Mouse (Mus musculus) hindbrain, embryonic 11.5 days (tissue): ENCODE results near the gene Ipcef1. TPM values are rescaled to one million over a fixed set of nuclear protein-coding genes. Genes with fewer than 3 reads are reported as not detected.

Experiments
- ATAC-seq: fragments of 200-750 bp; cut with Nextera tagmentation; 2 replicates; pipeline ENCODE4 v1.8.0; 2017; ENCODE audit warnings: mild to moderate bottlenecking, moderate TSS enrichment, moderate library complexity; ENCODE audit not compliant: low FRiP score
- DNase-seq: peaks from one replicate; pipeline ENCODE4 v3.0.0-alpha.2; 2015; ENCODE audit warnings: low spot score
- H3K27ac ChIP-seq: fragments of 300-500 bp; sonication (generic); 2 replicates; pipeline ENCODE4 v1.5.1; 2014; ENCODE audit warnings: mild to moderate bottlenecking, low read depth, low read length
- H3K27me3 ChIP-seq: fragments of 300-500 bp; sonication (generic); 2 replicates; pipeline ENCODE4 v1.6.1; 2014; ENCODE audit warnings: mild to moderate bottlenecking, low read length, moderate library complexity, mixed read lengths; ENCODE audit not compliant: control insufficient read depth, insufficient read depth
- H3K36me3 ChIP-seq: fragments of 300-500 bp; sonication (generic); 2 replicates; pipeline ENCODE4 v1.6.1; 2014; ENCODE audit warnings: mild to moderate bottlenecking, low read length, moderate library complexity, mixed read lengths; ENCODE audit not compliant: control insufficient read depth, insufficient read depth
- H3K4me1 ChIP-seq: fragments of 300-500 bp; sonication (generic); replicated peaks from 2 replicates; pipeline ENCODE4 v1.6.1; 2014; ENCODE audit warnings: low read length, mixed read lengths; ENCODE audit not compliant: control insufficient read depth, insufficient read depth
- H3K4me2 ChIP-seq: fragments of 300-500 bp; sonication (generic); replicated peaks from 2 replicates; pipeline ENCODE4 v1.6.1; 2014; ENCODE audit warnings: mild to moderate bottlenecking, low read depth, low read length
- H3K4me3 ChIP-seq: fragments of 300-500 bp; sonication (generic); 2 replicates; pipeline ENCODE4 v1.5.1; 2014; ENCODE audit warnings: low read depth, low read length
- H3K9ac ChIP-seq: fragments of 300-500 bp; sonication (generic); 2 replicates; pipeline ENCODE4 v1.6.1; 2014; ENCODE audit warnings: low read depth, low read length
- H3K9me3 ChIP-seq: fragments of 300-500 bp; sonication (generic); 2 replicates; pipeline ENCODE4 v1.6.1; 2016; ENCODE audit warnings: low read length; ENCODE audit not compliant: control insufficient read depth
- WGBS: fragments of 180-500 bp; shearing (Covaris S2); extraction: QIAGEN DNeasy Blood & Tissue Kit; methylation state at CpG from one replicate; pipeline ENCODE4 v1.1.7; 2014; 5-methylcytosine and 5-hydroxymethylcytosine counted together
- polyA plus RNA-seq: library from polyadenylated mRNA; unstranded; fragments of >200 nt; fragmentation: Nextera tagmentation; extraction: Ambion mirVana; gene quantifications from 2 replicates; pipeline ENCODE4 v1.2.1, GENCODE M21; 2014

Ipcef1 gene
- polyA plus RNA-seq, 1 experiment from 2014 or later = 0.31 TPM

DNA sequence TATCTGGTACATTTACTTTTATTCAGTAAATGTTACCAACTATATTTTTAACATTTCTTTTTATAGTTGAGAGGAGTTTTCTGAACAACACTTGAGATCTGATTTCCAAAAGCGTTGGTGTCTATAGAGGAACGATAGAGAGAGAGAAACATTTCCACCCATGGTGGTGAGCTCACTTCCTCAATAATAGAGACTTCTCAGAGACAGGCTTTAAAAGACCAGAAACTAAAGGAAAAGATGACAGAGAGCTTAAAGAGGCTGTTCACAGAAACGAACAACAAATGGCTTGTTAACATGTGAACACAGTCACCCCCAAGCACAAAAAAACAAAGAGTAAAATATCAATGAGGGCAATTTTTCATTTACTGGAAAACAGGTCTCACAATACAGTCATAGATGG lies 2.4 kb downstream of the Ipcef1 start:
- 84% methylated on average over 3 of the region's 3 CpGs for WGBS
- ATAC-seq = no peak
- no peaks in the 10 kb centered on the region for H3K9me3 ChIP-seq

GRCm38 (mm10) chr10:7047919-7048291 lies 4.4 kb downstream of the Ipcef1 start:
- Histone ChIP-seq H3K36me3 (no peaks in the 10 kb centered on the region), H3K9me3 (no peaks in the 10 kb centered on the region), H3K4me1 (no peaks in the 10 kb centered on the region), H3K9ac (no peak overlapping the region), H3K4me3 (no peak overlapping the region), H3K4me2 (no peak overlapping the region), H3K27ac (no peak overlapping the region), H3K27me3 (no peaks in the 10 kb centered on the region)
- ATAC-seq (no peak), DNase-seq (no peak)
- 87% methylated on average over 2 of the region's 2 CpGs for WGBS

More for the DNA sequence above, 2.4 kb downstream of the Ipcef1 start:
- no peak overlapping the region for H3K4me3 ChIP-seq
- DNase-seq = no peak
- no peaks in the 10 kb centered on the region for H3K27me3 ChIP-seq
- H3K27ac ChIP-seq = no peak overlapping the region
- H3K4me2 ChIP-seq = no peak overlapping the region
- H3K9ac ChIP-seq = no peak overlapping the region
- no peaks in the 10 kb centered on the region for H3K36me3 ChIP-seq
- no peaks in the 10 kb centered on the region for H3K4me1 ChIP-seq

DNA sequence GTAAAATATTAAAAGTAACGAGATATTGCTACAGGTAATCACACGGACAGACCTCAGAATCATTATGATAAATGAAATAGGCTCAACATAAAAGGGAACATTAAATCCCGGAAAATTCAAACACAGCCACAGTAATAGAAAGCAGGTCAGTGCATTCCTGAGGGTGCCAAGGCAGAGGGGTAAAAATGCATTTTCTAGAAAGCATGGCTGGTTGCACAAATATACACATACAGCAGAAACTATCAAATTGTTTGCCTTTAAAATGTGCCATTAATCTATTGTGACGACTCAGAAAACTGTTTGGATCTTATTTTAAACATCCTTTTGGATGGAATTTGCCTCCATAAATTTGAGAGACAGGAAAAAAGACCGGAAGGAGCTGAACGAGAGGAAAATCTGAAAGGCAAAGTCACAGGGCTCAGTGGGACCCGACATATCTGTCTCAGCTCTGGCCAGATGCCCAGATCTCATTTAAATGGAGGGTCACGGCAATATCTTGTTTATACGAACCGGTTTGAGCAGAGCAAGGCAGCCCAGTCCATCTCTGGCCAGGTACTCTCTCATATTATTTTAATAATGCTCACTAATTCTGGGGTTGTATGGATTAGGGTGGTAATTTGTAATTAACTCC lies 4.9 kb downstream of the Ipcef1 start:
- Histone ChIP-seq H3K9me3 (no peaks in the 10 kb centered on the region), H3K4me1 (no peaks in the 10 kb centered on the region), H3K4me2 (no peak overlapping the region), H3K4me3 (no peak overlapping the region), H3K36me3 (no peaks in the 10 kb centered on the region), H3K27ac (no peak overlapping the region), H3K27me3 (no peaks in the 10 kb centered on the region), H3K9ac (no peak overlapping the region)
- DNase-seq = no peak
- ATAC-seq = no peak
- 76% methylated on average over 10 of the region's 10 CpGs for WGBS

- Histone ChIP-seq H3K4me2 (no peak overlapping the region), H3K27me3 (no peaks in the 10 kb centered on the region), H3K27ac (no peak overlapping the region), H3K36me3 (no peaks in the 10 kb centered on the region), H3K9me3 (no peaks in the 10 kb centered on the region), H3K9ac (no peak overlapping the region), H3K4me1 (no peaks in the 10 kb centered on the region), H3K4me3 (no peak overlapping the region)
- ATAC-seq (no peak), DNase-seq (peak; percentile 10)
- 77% methylated on average over 5 of the region's 5 CpGs for WGBS
Observed at GRCm38 (mm10) chr10:7043896-7044295, 8.4 kb downstream of the Ipcef1 start.

DNA sequence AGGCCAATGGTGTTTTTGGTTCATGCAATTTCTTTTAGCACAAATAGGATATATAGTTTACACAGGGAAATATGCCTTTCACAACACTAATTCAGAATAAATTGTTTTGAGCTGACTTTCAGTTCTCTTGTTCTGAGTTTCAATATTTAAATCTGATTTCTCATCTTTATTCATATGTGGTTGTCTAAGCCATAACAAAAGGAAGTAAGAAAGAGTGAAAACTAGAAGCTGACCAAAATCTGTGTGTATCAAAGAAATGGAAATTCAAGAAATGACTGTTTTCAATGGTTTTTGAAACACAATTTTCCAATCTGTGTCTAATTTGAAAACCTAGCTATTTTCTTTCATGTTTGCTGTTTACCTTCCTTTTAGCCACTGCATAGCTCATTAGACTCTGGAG lies 11.2 kb downstream of the Ipcef1 start:
- Histone ChIP-seq H3K9ac (no peak overlapping the region), H3K27me3 (no peaks in the 10 kb centered on the region), H3K36me3 (no peaks in the 10 kb centered on the region), H3K4me2 (no peak overlapping the region), H3K9me3 (no peaks in the 10 kb centered on the region), H3K4me1 (no peaks in the 10 kb centered on the region), H3K4me3 (no peak overlapping the region), H3K27ac (no peak overlapping the region)
- no peak for DNase-seq
- no peak for ATAC-seq

DNA sequence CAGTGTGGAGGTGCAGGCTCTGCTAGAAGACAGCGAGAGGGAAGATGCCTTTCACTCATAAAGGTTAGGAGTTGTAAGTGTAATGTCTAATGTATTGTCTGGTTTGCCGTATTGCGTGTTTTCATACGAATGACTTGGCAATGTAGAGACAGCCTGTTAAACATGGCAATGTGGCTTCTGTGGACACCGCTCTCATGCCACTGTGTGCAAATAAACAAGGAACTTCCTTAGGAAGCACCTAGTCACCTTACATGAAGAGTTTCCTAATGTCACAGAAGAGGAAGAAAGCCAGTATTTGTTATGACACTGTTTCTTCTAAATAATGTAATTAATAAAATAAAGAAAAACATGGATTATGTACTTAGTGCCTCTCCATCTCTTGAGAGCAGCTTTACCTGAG lies 15.1 kb downstream of the Ipcef1 start:
- Histone ChIP-seq H3K4me3 (no peak overlapping the region), H3K9ac (no peak overlapping the region), H3K36me3 (no peaks in the 10 kb centered on the region), H3K4me2 (no peak overlapping the region), H3K27ac (no peak overlapping the region), H3K4me1 (no peaks in the 10 kb centered on the region), H3K27me3 (no peaks in the 10 kb centered on the region), H3K9me3 (no peaks in the 10 kb centered on the region)
- 97% methylated on average over 5 of the region's 5 CpGs for WGBS
- ATAC-seq (no peak), DNase-seq (no peak)

DNA sequence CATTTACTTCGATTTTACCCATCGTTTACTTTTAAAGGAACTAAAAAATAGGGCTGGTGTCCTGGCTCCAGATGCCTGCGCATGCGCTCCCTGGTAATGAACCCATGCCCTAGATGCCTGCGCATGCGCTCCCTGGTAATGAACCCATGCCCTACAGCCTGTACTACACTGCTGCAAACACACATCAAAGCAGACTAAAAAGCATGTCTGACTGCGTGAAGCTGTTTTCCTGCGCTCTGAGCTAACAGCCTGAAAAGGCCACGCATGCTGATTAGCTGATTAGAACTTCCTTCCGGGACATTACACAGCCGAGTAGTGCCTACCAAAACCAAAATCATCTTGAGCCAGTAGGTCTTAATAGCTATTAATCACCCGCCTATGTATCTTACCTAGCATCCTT lies 16.7 kb downstream of the Ipcef1 start:
- WGBS = 85% methylated on average over 12 of the region's 12 CpGs
- no peaks in the 10 kb centered on the region for H3K36me3 ChIP-seq
- no peak overlapping the region for H3K27ac ChIP-seq
- ATAC-seq (no peak), DNase-seq (no peak)
- H3K9ac ChIP-seq = no peak overlapping the region
- no peaks in the 10 kb centered on the region for H3K27me3 ChIP-seq
- H3K4me1 ChIP-seq = no peaks in the 10 kb centered on the region
- H3K4me3 ChIP-seq = no peak overlapping the region
- no peak overlapping the region for H3K4me2 ChIP-seq
- H3K9me3 ChIP-seq = no peaks in the 10 kb centered on the region

- WGBS = 91% methylated on average over 2 of the region's 2 CpGs
- Histone ChIP-seq H3K4me1 (no peaks in the 10 kb centered on the region), H3K4me2 (no peak overlapping the region), H3K27me3 (no peaks in the 10 kb centered on the region), H3K9me3 (no peaks in the 10 kb centered on the region), H3K27ac (no peak overlapping the region), H3K4me3 (no peak overlapping the region), H3K36me3 (no peaks in the 10 kb centered on the region), H3K9ac (no peak overlapping the region)
- DNase-seq (no peak), ATAC-seq (no peak)
Observed at GRCm38 (mm10) chr10:7033459-7033858, 18.8 kb downstream of the Ipcef1 start.

GRCm38 (mm10) chr10:7025028-7025427 lies 27.2 kb downstream of the Ipcef1 start:
- no peak overlapping the region for H3K4me3 ChIP-seq
- no peaks in the 10 kb centered on the region for H3K36me3 ChIP-seq
- no peak overlapping the region for H3K9ac ChIP-seq
- no peaks in the 10 kb centered on the region for H3K27me3 ChIP-seq
- H3K4me1 ChIP-seq = no peaks in the 10 kb centered on the region
- no peak overlapping the region for H3K27ac ChIP-seq
- no peak for DNase-seq
- no peaks in the 10 kb centered on the region for H3K9me3 ChIP-seq
- H3K4me2 ChIP-seq = no peak overlapping the region
- 76% methylated on average over 1 of the region's 1 CpGs for WGBS
- ATAC-seq = no peak
